Mouse (Mus musculus): Measurements from ENCODE around the gene Acp6. TPM values are rescaled to one million over a fixed set of nuclear protein-coding genes. Genes with fewer than 3 reads are reported as not detected.

Acp6 gene
- polyA plus RNA-seq, 1 experiment from 2014 or later, result 50.7 TPM

DNA sequence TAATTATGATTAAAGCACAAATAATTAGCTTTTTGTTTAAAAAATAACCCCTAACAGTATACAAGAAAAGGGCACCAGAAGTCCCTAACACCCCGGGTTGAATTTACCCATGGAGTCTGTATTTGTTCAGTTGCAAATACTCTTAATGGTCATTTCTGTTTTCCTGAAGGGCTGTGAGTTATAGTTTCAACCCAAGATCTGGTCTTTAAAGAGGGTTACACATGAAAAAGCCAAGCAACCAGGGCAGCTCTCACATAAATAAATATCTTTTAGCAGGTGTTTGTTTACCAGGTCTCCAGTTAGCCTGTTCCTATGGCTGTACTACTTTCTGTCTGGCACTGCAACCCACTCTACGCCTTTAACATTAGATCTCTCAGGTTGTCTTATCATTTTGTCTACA lies 1.4 kb downstream of the Acp6 start:
- Histone ChIP-seq H3K36me3 (no peaks in the 10 kb centered on the region), H3K9me3 (replicated peaks) (no peaks in the 10 kb centered on the region), H3K4me3 (peak overlapping the region; percentile 62), H3K27ac (no peak overlapping the region), H3K4me2 (peak overlapping the region; percentile 80), H3K27me3 (no peaks in the 10 kb centered on the region), H3K4me1 (replicated peaks) (peaks cover 25% of the 10 kb centered on the region), H3K9ac (no peak overlapping the region)
- 79% methylated on average over 2 of the region's 2 CpGs for WGBS
- ATAC-seq (replicated peaks; ENCODE audit: insufficient number of reproducible peaks, insufficient read depth, low FRiP score, low read depth), result no peak

- H3K4me2 ChIP-seq, result peak overlapping the region; percentile 80
- WGBS, result 36% methylated on average over 10 of the region's 10 CpGs
- no peaks in the 10 kb centered on the region for H3K27me3 ChIP-seq
- H3K9ac ChIP-seq, result no peak overlapping the region
- no peaks in the 10 kb centered on the region for H3K36me3 ChIP-seq
- peak overlapping the region; percentile 10; the same call in 1 of the 2 replicates for H3K4me3 ChIP-seq
- peaks cover 25% of the 10 kb centered on the region for H3K4me1 ChIP-seq (replicated peaks)
- H3K27ac ChIP-seq, result peak overlapping the region; percentile 14; the same call in 1 of the 2 replicates
- ATAC-seq (replicated peaks; ENCODE audit: insufficient number of reproducible peaks, insufficient read depth, low FRiP score, low read depth), result no peak
- H3K9me3 ChIP-seq (replicated peaks), result no peaks in the 10 kb centered on the region
Measured at GRCm38 (mm10) chr3:97160908-97161307, 2.3 kb downstream of the Acp6 start.

- no peaks in the 10 kb centered on the region for H3K9me3 ChIP-seq (replicated peaks)
- H3K4me1 ChIP-seq (replicated peaks), result peaks cover 25% of the 10 kb centered on the region
- no peak overlapping the region for H3K4me3 ChIP-seq
- H3K4me2 ChIP-seq, result no peak overlapping the region
- ATAC-seq (replicated peaks; ENCODE audit: insufficient number of reproducible peaks, insufficient read depth, low FRiP score, low read depth), result no peak
- H3K36me3 ChIP-seq, result no peaks in the 10 kb centered on the region
- no peaks in the 10 kb centered on the region for H3K27me3 ChIP-seq
- no peak overlapping the region for H3K27ac ChIP-seq
- no peak overlapping the region for H3K9ac ChIP-seq
- 68% methylated on average over 4 of the region's 4 CpGs for WGBS
Measured at GRCm38 (mm10) chr3:97161773-97162172, 3.2 kb downstream of the Acp6 start.

DNA sequence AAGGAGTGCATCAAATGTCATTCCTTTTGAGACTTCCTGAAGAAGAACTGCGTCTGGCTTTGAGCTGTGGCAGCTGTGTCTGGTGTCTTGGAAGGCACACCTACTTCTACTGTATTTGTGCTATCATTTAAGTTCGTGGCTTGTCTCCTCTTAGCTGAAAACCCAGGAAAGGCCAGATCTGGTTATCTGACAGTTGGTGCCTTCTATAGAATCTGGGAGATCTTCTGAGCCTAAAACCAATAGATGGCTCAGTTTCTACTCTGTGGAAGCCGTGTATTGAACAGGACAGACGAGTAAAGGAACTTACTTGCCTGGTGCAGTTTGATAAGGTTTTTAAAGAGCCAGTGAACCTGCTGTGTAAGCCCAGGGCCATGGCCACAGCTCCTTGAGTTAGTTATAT lies 5.9 kb downstream of the Acp6 start:
- no peaks in the 10 kb centered on the region; the same call in 1 of the 2 replicates for H3K36me3 ChIP-seq
- WGBS, result 51% methylated on average over 4 of the region's 4 CpGs
- ATAC-seq (replicated peaks; ENCODE audit: insufficient number of reproducible peaks, insufficient read depth, low FRiP score, low read depth), result no peak
- H3K27me3 ChIP-seq, result no peaks in the 10 kb centered on the region
- H3K27ac ChIP-seq, result no peak overlapping the region
- H3K4me2 ChIP-seq, result no peak overlapping the region
- no peaks in the 10 kb centered on the region for H3K9me3 ChIP-seq (replicated peaks)
- peaks cover 23% of the 10 kb centered on the region for H3K4me1 ChIP-seq (replicated peaks)
- no peak overlapping the region for H3K4me3 ChIP-seq
- H3K9ac ChIP-seq, result no peak overlapping the region

DNA sequence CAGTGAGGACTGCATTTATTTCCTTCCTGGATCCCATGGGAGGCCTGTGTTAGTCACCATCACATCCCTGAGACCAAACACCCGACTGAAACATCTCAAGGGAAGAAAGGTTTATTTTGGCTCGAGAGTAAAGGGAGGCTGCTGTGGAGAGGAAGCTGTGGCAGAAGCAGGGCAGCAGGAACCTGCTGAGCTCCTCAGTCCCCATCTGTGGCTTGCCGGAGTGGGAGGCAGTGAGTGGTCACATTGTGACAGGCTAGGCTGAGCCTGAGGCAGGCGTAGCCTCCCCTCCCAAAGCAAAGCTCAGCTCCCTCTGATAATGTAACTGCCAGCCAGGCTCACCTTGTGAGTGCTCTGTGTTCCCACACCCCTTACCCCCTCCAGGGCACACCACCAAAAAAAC lies 8.5 kb downstream of the Acp6 start:
- no peak overlapping the region for H3K27ac ChIP-seq
- H3K4me2 ChIP-seq, result no peak overlapping the region
- H3K9ac ChIP-seq, result no peak overlapping the region
- no peaks in the 10 kb centered on the region for H3K27me3 ChIP-seq
- 0 out of 2 replicates have a peak, but pooled peaks cover 1% of the 10 kb centered on the region for H3K4me1 ChIP-seq (replicated peaks)
- no peak for ATAC-seq (replicated peaks; ENCODE audit: insufficient number of reproducible peaks, insufficient read depth, low FRiP score, low read depth)
- 46% methylated on average over 4 of the region's 4 CpGs for WGBS
- H3K36me3 ChIP-seq, result no peaks in the 10 kb centered on the region; the same call in 1 of the 2 replicates
- H3K4me3 ChIP-seq, result no peak overlapping the region
- H3K9me3 ChIP-seq (replicated peaks), result no peaks in the 10 kb centered on the region

- Histone ChIP-seq H3K36me3 (peaks cover 8% of the 10 kb centered on the region; the same call in 1 of the 2 replicates), H3K4me3 (no peak overlapping the region), H3K4me2 (no peak overlapping the region), H3K27me3 (no peaks in the 10 kb centered on the region), H3K9me3 (replicated peaks) (no peaks in the 10 kb centered on the region), H3K27ac (no peak overlapping the region), H3K4me1 (replicated peaks) (no peaks in the 10 kb centered on the region), H3K9ac (no peak overlapping the region)
- no peak for ATAC-seq (replicated peaks; ENCODE audit: insufficient number of reproducible peaks, insufficient read depth, low FRiP score, low read depth)
- 77% methylated on average over 6 of the region's 6 CpGs for WGBS
Measured at GRCm38 (mm10) chr3:97171531-97171930, 13.0 kb downstream of the Acp6 start.

DNA sequence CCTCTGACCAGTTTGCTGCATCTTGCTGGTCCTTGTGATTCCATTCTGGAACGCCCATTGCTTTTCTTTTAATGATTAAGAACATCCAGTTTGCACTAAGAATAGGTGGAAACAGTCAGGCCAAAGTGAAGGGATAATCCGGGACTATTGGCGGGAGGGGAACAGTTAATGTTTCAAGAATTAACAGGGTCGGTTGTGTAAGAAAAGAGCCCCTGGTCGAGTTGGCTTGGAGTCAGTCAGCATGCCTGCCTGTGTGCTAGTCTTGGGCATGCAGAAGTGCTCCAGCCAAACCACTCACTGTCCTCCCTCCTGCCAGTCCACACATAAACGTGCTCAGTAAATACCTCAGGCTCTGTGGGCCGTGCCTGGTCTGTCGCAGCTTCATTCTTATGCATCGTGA lies 13.7 kb downstream of the Acp6 start:
- Histone ChIP-seq H3K4me3 (no peak overlapping the region), H3K4me1 (replicated peaks) (no peaks in the 10 kb centered on the region), H3K36me3 (peaks cover 10% of the 10 kb centered on the region; the same call in 1 of the 2 replicates), H3K27ac (no peak overlapping the region), H3K4me2 (no peak overlapping the region), H3K9me3 (replicated peaks) (no peaks in the 10 kb centered on the region), H3K9ac (no peak overlapping the region), H3K27me3 (no peaks in the 10 kb centered on the region)
- no peak for ATAC-seq (replicated peaks; ENCODE audit: insufficient number of reproducible peaks, insufficient read depth, low FRiP score, low read depth)
- WGBS, result 72% methylated on average over 9 of the region's 9 CpGs

DNA sequence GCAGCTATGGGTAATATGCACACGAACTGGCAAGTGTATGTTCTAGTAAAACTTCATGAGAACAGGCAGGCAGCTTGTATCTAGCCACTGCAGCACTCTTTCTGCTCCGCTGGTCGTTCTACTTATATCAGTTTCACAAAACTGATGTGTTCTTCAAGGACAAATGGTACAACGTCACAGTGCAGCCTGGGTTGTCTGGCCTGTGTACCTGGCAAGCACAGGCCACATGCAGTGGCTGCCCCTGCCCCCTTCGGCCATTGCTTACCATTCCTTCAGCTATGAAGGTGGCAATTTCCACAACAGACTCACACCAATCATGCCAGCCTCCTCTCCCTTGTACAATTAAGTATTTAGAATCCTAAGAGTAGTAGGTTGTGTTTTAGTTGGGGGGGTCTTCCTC lies 14.1 kb downstream of the Acp6 start:
- Histone ChIP-seq H3K27ac (no peak overlapping the region), H3K9me3 (replicated peaks) (no peaks in the 10 kb centered on the region), H3K4me2 (no peak overlapping the region), H3K4me1 (replicated peaks) (no peaks in the 10 kb centered on the region), H3K27me3 (no peaks in the 10 kb centered on the region), H3K9ac (no peak overlapping the region), H3K36me3 (peaks cover 10% of the 10 kb centered on the region; the same call in 1 of the 2 replicates), H3K4me3 (no peak overlapping the region)
- WGBS, result 81% methylated on average over 5 of the region's 5 CpGs
- no peak for ATAC-seq (replicated peaks; ENCODE audit: insufficient number of reproducible peaks, insufficient read depth, low FRiP score, low read depth)

DNA sequence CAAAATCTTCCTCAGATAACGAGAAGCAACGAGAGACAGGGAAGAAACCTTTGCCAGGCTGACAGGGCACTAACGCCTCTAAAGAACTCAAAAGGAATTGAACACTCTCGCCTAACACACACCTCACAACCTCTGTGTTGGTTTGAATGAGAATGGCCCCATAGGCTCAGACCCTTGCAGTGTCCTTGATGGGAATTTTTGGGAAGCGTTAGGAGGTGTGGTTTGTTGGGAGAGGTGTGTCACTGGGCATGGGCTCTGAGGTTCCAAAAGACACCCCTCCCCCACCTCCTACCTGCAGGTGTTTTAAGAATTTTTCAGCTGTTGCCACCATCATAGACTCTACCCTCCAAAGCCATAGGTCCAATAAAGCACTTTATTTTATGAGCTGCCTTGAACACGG lies 20.3 kb downstream of the Acp6 start:
- peaks cover 4% of the 10 kb centered on the region; the same call in 1 of the 2 replicates for H3K27me3 ChIP-seq
- H3K36me3 ChIP-seq, result peaks cover 10% of the 10 kb centered on the region; the same call in 1 of the 2 replicates
- no peak overlapping the region for H3K4me3 ChIP-seq
- no peak overlapping the region for H3K4me2 ChIP-seq
- H3K27ac ChIP-seq, result no peak overlapping the region
- ATAC-seq (replicated peaks; ENCODE audit: insufficient number of reproducible peaks, insufficient read depth, low FRiP score, low read depth), result no peak
- 77% methylated on average over 6 of the region's 6 CpGs for WGBS
- H3K9me3 ChIP-seq (replicated peaks), result no peaks in the 10 kb centered on the region
- no peaks in the 10 kb centered on the region for H3K4me1 ChIP-seq (replicated peaks)
- no peak overlapping the region for H3K9ac ChIP-seq

- no peak overlapping the region for H3K27ac ChIP-seq
- ATAC-seq (replicated peaks; ENCODE audit: insufficient number of reproducible peaks, insufficient read depth, low FRiP score, low read depth), result no peak
- H3K4me2 ChIP-seq, result no peak overlapping the region
- no peak overlapping the region for H3K9ac ChIP-seq
- H3K27me3 ChIP-seq, result peaks cover 7% of the 10 kb centered on the region; the same call in 1 of the 2 replicates
- H3K9me3 ChIP-seq (replicated peaks), result no peaks in the 10 kb centered on the region
- H3K4me1 ChIP-seq (replicated peaks), result no peaks in the 10 kb centered on the region
- peaks cover 10% of the 10 kb centered on the region; the same call in 1 of the 2 replicates for H3K36me3 ChIP-seq
- no peak overlapping the region for H3K4me3 ChIP-seq
- WGBS, result 44% methylated on average over 6 of the region's 6 CpGs
Measured at GRCm38 (mm10) chr3:97180527-97180926, 21.9 kb downstream of the Acp6 start.

- Histone ChIP-seq H3K4me2 (no peak overlapping the region), H3K27me3 (peaks cover 7% of the 10 kb centered on the region), H3K9ac (no peak overlapping the region), H3K9me3 (replicated peaks) (no peaks in the 10 kb centered on the region), H3K4me1 (replicated peaks) (no peaks in the 10 kb centered on the region), H3K36me3 (no peaks in the 10 kb centered on the region), H3K27ac (no peak overlapping the region), H3K4me3 (no peak overlapping the region)
- no peak for ATAC-seq (replicated peaks; ENCODE audit: insufficient number of reproducible peaks, insufficient read depth, low FRiP score, low read depth)
- 34% methylated on average over 3 of the region's 3 CpGs for WGBS
Measured at GRCm38 (mm10) chr3:97183810-97184209, 25.2 kb downstream of the Acp6 start.

- H3K27ac ChIP-seq, result no peak overlapping the region
- ATAC-seq (replicated peaks; ENCODE audit: insufficient number of reproducible peaks, insufficient read depth, low FRiP score, low read depth), result no peak
Measured at GRCm38 (mm10) chr3:97185098-97185860, 26.7 kb downstream of the Acp6 start.

More at GRCm38 (mm10) chr3:97185098-97185860, 26.7 kb downstream of the Acp6 start:
- H3K4me3 ChIP-seq, result no peak overlapping the region
- no peaks in the 10 kb centered on the region for H3K9me3 ChIP-seq (replicated peaks)
- WGBS, result 38% methylated on average over 10 of the region's 10 CpGs
- H3K9ac ChIP-seq, result no peak overlapping the region
- H3K27me3 ChIP-seq, result peaks cover 7% of the 10 kb centered on the region
- H3K36me3 ChIP-seq, result no peaks in the 10 kb centered on the region
- no peak overlapping the region for H3K4me2 ChIP-seq
- H3K4me1 ChIP-seq (replicated peaks), result 0 out of 2 replicates have a peak, but pooled peaks cover 2% of the 10 kb centered on the region
